Mouse (Mus musculus) activated CD4-positive, CD25-positive, alpha-beta regulatory T cell, adult 4 months (primary cell): Measurements from ENCODE around the gene Iqcf5. TPM values are rescaled to one million over a fixed set of nuclear protein-coding genes. Genes with fewer than 3 reads are reported as not detected.

Experiments used
- polyA plus RNA-seq, 2 experiments: library from polyadenylated mRNA; unstranded; fragments of 100-300 nt; shearing (Covaris generic); gene quantifications; one replicate each; pipeline ENCODE4 v1.2.1; 2017

Iqcf5 gene
- polyA plus RNA-seq, 2 experiments from 2014 or later = not detected

Other genes starting within 250 kb of the Iqcf5 start
- 10 to 100 TPM in 1 of 2 experiments, 1 to 10 TPM in 1; 7.9 to 13.5 TPM for gene Poc1a, start 233.5 kb upstream of the Iqcf5 start, polyA plus RNA-seq
- gene Dusp7, start 145.9 kb upstream of the Iqcf5 start, polyA plus RNA-seq = 10 to 100 TPM; 16.7 to 20.0 TPM
- gene Rpl29, start 85.1 kb upstream of the Iqcf5 start, polyA plus RNA-seq = 1,000 to 10,000 TPM; 1,290 to 1,880 TPM
- gene Acy1, start 76.3 kb upstream of the Iqcf5 start, polyA plus RNA-seq = 1 to 10 TPM; 9.3 to 10.0 TPM
- 10 to 100 TPM in 1 of 2 experiments, 1 to 10 TPM in 1; 8.1 to 10.1 TPM for gene Abhd14b, start 67.1 kb upstream of the Iqcf5 start, polyA plus RNA-seq
- 10 to 100 TPM; 12.7 to 13.0 TPM for gene Abhd14a, start 66.9 kb upstream of the Iqcf5 start, polyA plus RNA-seq
- 1 to 10 TPM; 4.5 to 4.8 TPM for gene Pcbp4, start 61.3 kb upstream of the Iqcf5 start, polyA plus RNA-seq
- not detected for gene Gpr62, start 48.6 kb upstream of the Iqcf5 start, polyA plus RNA-seq
- gene Rrp9, start 38.6 kb upstream of the Iqcf5 start, polyA plus RNA-seq = 10 to 100 TPM; 23.1 to 33.9 TPM
- gene Parp3, start 37.6 kb upstream of the Iqcf5 start, polyA plus RNA-seq = 10 to 100 TPM; 36.0 to 48.1 TPM
- gene Iqcf1, start 14.6 kb upstream of the Iqcf5 start, polyA plus RNA-seq = not detected
- gene Iqcf3, start 47.1 kb downstream of the Iqcf5 start, polyA plus RNA-seq = not detected
- gene Iqcf4, start 56.4 kb downstream of the Iqcf5 start, polyA plus RNA-seq = not detected
- not detected for gene Iqcf6, start 112.0 kb downstream of the Iqcf5 start, polyA plus RNA-seq
- under 1 TPM in 1 of 2 experiments, not detected in 1; 0.16 TPM for gene Grm2, start 141.5 kb downstream of the Iqcf5 start, polyA plus RNA-seq
- gene Tex264, start 171.4 kb downstream of the Iqcf5 start, polyA plus RNA-seq = 10 to 100 TPM; 32.2 to 35.0 TPM